Mouse (Mus musculus) intestine, embryonic 14.5 days (tissue): Measurements from ENCODE around the gene 3110040N11Rik. TPM values are rescaled to one million over a fixed set of nuclear protein-coding genes. Genes with fewer than 3 reads are reported as not detected.

Experiments used
- ATAC-seq: fragments of 200-750 bp; cut with Nextera tagmentation; replicated peaks from 2 replicates; pipeline ENCODE4 v1.8.0; 2017; ENCODE audit warnings: low read depth, moderate number of reproducible peaks, moderate TSS enrichment, moderate library complexity; ENCODE audit not compliant: low FRiP score, low TSS enrichment
- DNase-seq: peaks from one replicate; pipeline ENCODE4 v3.0.0-alpha.2; 2018; ENCODE audit warnings: low spot score
- H3K27ac ChIP-seq: fragments of 300-500 bp; sonication (generic); 2 replicates; pipeline ENCODE4 v1.5.1; 2014; ENCODE audit warnings: low read depth, mild to moderate bottlenecking, control low read depth
- H3K27me3 ChIP-seq: fragments of 300-500 bp; sonication (generic); replicated peaks from 2 replicates; pipeline ENCODE4 v1.6.1; 2014; ENCODE audit warnings: low read length, control low read depth; ENCODE audit not compliant: control insufficient read depth, insufficient read depth
- H3K36me3 ChIP-seq: fragments of 300-500 bp; sonication (generic); 2 replicates; pipeline ENCODE4 v1.6.1; 2014; ENCODE audit warnings: low read length, control low read depth; ENCODE audit not compliant: control insufficient read depth, insufficient read depth
- H3K4me1 ChIP-seq: fragments of 300-500 bp; sonication (generic); replicated peaks from 2 replicates; pipeline ENCODE4 v1.6.1; 2014; ENCODE audit warnings: low read length, control low read depth, mixed read lengths; ENCODE audit not compliant: control insufficient read depth, insufficient read depth
- H3K4me2 ChIP-seq: fragments of 300-500 bp; sonication (generic); 2 replicates; pipeline ENCODE4 v1.6.1; 2014; ENCODE audit warnings: low read length
- H3K4me3 ChIP-seq: fragments of 300-500 bp; sonication (generic); 2 replicates; pipeline ENCODE4 v1.5.1; 2014; ENCODE audit warnings: low read depth, low read length, control low read depth, mixed read lengths
- H3K9ac ChIP-seq: fragments of 300-500 bp; sonication (generic); 2 replicates; pipeline ENCODE4 v1.6.1; 2014; ENCODE audit warnings: mild to moderate bottlenecking, low read length
- H3K9me3 ChIP-seq: fragments of 300-500 bp; sonication (generic); 2 replicates; pipeline ENCODE4 v1.6.1; 2016; ENCODE audit warnings: low read length, control low read depth; ENCODE audit not compliant: control insufficient read depth
- whole genome bisulfite sequencing: fragments of 180-500 bp; shearing (Covaris S2); extraction: QIAGEN DNeasy Blood & Tissue Kit; methylation state at CpG from one replicate; pipeline ENCODE4 v1.1.7; 2014; 5-methylcytosine and 5-hydroxymethylcytosine counted together
- polyA plus RNA-seq: library from polyadenylated mRNA; unstranded; fragments of >200 nt; fragmentation: Nextera tagmentation; extraction: Ambion mirVana; gene quantifications from 2 replicates; pipeline ENCODE4 v1.2.1, GENCODE M21; 2014

Gene 3110040N11Rik
- polyA plus RNA-seq, 1 experiment from 2014 or later = 50.4 TPM

DNA sequence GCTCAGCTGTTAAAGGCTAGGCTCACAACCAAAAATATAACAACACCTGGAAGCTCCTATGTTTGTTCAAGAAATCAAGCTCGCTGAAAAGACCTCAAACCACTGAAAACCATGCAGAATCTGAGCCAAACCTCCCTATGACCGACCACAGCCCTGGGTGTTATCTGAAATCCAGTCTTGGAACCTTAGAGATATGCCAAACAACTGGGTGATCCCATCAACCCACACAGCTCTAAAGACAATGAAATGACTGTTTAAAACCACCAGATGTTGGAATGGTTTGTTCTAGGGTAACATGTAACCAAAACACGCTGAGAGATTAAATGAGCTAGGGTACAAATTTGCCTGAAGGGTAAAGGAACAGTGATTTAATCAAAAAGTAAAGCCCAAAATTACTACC is 35.6 kb upstream of the 3110040N11Rik start:
- Histone ChIP-seq H3K9ac (no peak overlapping the region), H3K9me3 (no peaks in the 10 kb centered on the region), H3K36me3 (no peaks in the 10 kb centered on the region), H3K27ac (no peak overlapping the region), H3K4me3 (no peak overlapping the region), H3K4me2 (no peak overlapping the region), H3K27me3 (no peaks in the 10 kb centered on the region), H3K4me1 (peaks cover 38% of the 10 kb centered on the region)
- ATAC-seq = no peak
- no peak for DNase-seq
- WGBS = 73% methylated on average over 3 of the region's 3 CpGs

GRCm38 (mm10) chr7:81806067-81806466 is 16.8 kb upstream of the 3110040N11Rik start:
- no peak for ATAC-seq
- 81% methylated on average over 5 of the region's 5 CpGs for WGBS
- DNase-seq = no peak

DNA sequence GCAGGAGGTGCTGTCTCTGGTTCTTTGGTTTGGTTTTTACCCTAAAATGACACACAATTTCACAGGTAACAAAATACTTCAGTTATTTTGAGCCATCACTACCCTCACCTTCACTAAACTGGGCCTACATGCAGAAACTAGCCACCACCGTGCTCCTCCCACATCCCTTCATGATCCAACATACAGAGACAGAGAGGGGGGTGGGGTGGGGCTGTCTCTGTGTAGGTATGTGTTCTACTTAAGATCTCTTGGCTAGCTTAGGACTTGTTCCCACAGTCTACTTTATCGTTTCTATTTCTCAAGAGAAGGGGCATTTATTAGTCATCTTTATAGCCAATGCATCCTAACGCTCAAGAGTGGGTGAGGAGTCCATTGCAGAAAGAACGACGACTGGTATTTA is 742 bp downstream of the 3110040N11Rik start:
- H3K9ac ChIP-seq = peak overlapping the region; percentile 76

More at GRCm38 (mm10) chr7:81806067-81806466, 16.8 kb upstream of the 3110040N11Rik start:
- Histone ChIP-seq H3K27ac (no peak overlapping the region), H3K27me3 (no peaks in the 10 kb centered on the region), H3K36me3 (peaks cover 32% of the 10 kb centered on the region), H3K4me3 (no peak overlapping the region), H3K9me3 (no peaks in the 10 kb centered on the region), H3K9ac (no peak overlapping the region), H3K4me1 (no peaks in the 10 kb centered on the region), H3K4me2 (no peak overlapping the region)

GRCm38 (mm10) chr7:81777667-81778218 is 11.5 kb downstream of the 3110040N11Rik start:
- DNase-seq = no peak
- WGBS = 67% methylated on average over 10 of the region's 10 CpGs

More for the DNA sequence above, 742 bp downstream of the 3110040N11Rik start:
- Histone ChIP-seq H3K4me1 (peaks cover 11% of the 10 kb centered on the region), H3K27me3 (no peaks in the 10 kb centered on the region), H3K4me3 (peak overlapping the region; percentile 71), H3K36me3 (peaks cover 17% of the 10 kb centered on the region), H3K27ac (peak overlapping the region; percentile 97), H3K4me2 (peak overlapping the region; percentile 70), H3K9me3 (no peaks in the 10 kb centered on the region)
- WGBS = 5% methylated on average over 5 of the region's 5 CpGs
- ATAC-seq (no peak), DNase-seq (no peak)

GRCm38 (mm10) chr7:81775325-81775724 is 14.0 kb downstream of the 3110040N11Rik start:
- no peaks in the 10 kb centered on the region for H3K4me1 ChIP-seq
- 84% methylated on average over 5 of the region's 5 CpGs for WGBS

More at GRCm38 (mm10) chr7:81777667-81778218, 11.5 kb downstream of the 3110040N11Rik start:
- no peak overlapping the region for H3K4me2 ChIP-seq
- no peak overlapping the region for H3K27ac ChIP-seq
- no peak overlapping the region for H3K4me3 ChIP-seq
- H3K36me3 ChIP-seq = peaks cover 25% of the 10 kb centered on the region
- H3K9me3 ChIP-seq = peaks cover 9% of the 10 kb centered on the region
- H3K9ac ChIP-seq = no peak overlapping the region
- ATAC-seq = no peak
- no peaks in the 10 kb centered on the region for H3K4me1 ChIP-seq
- H3K27me3 ChIP-seq = no peaks in the 10 kb centered on the region

GRCm38 (mm10) chr7:81772786-81773539 is 16.3 kb downstream of the 3110040N11Rik start:
- WGBS = 77% methylated on average over 10 of the region's 10 CpGs
- H3K36me3 ChIP-seq = no peaks in the 10 kb centered on the region
- no peaks in the 10 kb centered on the region for H3K27me3 ChIP-seq
- H3K27ac ChIP-seq = no peak overlapping the region
- no peak overlapping the region for H3K4me3 ChIP-seq
- no peaks in the 10 kb centered on the region for H3K9me3 ChIP-seq
- H3K9ac ChIP-seq = no peak overlapping the region
- DNase-seq (no peak), ATAC-seq (no peak)
- no peak overlapping the region for H3K4me2 ChIP-seq
- no peaks in the 10 kb centered on the region for H3K4me1 ChIP-seq

More at GRCm38 (mm10) chr7:81775325-81775724, 14.0 kb downstream of the 3110040N11Rik start:
- no peak overlapping the region for H3K4me2 ChIP-seq
- H3K9me3 ChIP-seq = peaks cover 2% of the 10 kb centered on the region; the same call in 1 of the 2 replicates
- peaks cover 6% of the 10 kb centered on the region for H3K36me3 ChIP-seq
- no peak overlapping the region for H3K4me3 ChIP-seq
- no peaks in the 10 kb centered on the region for H3K27me3 ChIP-seq
- no peak overlapping the region for H3K27ac ChIP-seq
- H3K9ac ChIP-seq = no peak overlapping the region
- ATAC-seq (no peak), DNase-seq (no peak)

DNA sequence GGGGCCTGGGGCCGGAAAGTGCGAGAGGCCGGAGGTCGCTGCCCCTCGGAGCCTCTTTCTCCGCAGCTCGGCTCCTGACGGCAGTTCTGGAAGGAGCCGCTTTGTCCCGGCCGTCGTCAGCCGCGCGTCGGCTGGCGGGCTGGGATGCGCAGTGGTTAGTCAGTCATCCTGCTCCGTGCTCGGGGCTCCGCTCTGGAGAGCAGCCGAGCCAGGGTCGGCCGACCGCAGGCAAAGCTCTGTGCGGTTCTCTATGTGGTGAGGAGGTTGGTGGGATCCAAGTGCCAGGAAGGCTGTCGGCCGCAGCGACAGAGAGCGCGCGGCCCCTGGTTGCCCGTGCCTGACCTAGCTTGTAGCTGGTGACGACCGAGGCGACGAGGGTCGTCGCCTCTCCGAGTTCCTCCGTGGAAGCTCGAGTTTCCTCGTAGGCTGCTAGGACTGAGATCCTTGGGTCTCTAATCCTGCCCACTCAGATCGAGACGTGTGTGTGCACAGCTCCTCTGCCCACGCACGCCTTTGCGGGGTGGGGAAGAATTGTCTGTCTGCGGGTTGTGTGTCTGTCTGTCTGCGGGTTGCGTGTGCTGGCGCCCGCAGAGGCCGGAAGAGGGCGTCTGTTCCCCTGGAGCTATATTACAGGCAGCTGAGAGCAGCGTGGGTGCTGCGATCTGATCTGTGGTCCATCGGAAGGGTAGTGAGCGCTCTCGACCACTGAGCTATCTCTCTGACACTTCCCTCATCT is 26.0 kb downstream of the 3110040N11Rik start:
- Histone ChIP-seq H3K27ac (peak overlapping the region; percentile 80), H3K9ac (peak overlapping the region; percentile 88), H3K4me3 (peak overlapping the region; percentile 99), H3K9me3 (no peaks in the 10 kb centered on the region), H3K36me3 (no peaks in the 10 kb centered on the region), H3K27me3 (no peaks in the 10 kb centered on the region), H3K4me1 (peaks cover 6% of the 10 kb centered on the region), H3K4me2 (peak overlapping the region; percentile 84)
- DNase-seq = no peak
- 1% methylated on average over 60 of the region's 60 CpGs for WGBS
- ATAC-seq = peak; percentile 87

DNA sequence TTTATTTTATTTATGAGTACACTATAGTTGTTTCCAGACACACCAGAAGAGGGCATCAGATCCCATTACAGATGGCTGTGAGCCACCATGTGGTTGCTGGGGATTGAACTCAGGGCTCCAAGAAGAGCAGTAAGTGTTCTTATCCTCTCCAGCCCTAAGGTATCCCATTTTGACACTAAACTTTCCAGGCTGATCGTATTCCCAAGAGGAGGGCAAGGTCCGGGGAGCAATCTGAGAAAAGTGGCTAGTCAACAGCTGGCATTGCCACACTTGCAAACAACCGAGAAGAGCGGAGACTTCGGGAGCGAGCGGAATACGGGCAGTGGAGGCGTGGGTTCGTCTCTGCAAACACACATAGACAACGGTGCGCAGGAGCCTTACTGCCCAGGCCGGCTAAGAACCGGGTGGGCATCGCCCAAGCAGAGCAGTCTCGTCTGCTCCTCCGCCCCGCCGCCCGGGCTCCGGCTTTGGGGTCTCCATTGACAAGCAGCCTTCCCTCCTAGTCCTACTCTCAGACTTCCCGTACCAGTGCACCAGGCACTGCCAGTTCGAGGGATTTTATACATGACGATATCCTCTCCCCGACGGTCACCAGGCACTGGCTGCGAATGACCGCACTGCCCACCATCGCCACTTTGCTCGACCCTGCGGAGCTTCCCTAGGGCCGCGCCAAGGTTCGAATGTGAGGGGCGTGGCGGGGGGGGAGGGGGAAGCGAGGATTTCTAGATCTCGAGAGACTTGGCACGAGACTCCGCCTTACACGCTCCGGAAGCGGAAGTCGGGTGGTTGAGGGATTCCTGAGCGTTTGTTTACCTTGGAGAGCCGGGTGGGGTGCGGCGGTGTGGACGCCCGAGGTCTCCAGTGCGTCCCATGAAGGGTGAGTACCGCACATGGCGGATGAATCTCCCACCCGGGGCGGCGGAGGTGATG is 26.8 kb downstream of the 3110040N11Rik start, which contains the start of gene Ramac:
Ramac (plus strand) TSS at position 746 of the 930 bp plus-strand sequence.
- peak within 1 kb of the TSS; percentile 80 for H3K27ac ChIP-seq
- H3K4me2 ChIP-seq = peak within 1 kb of the TSS; percentile 84
- peak within 1 kb of the TSS; percentile 99 for H3K4me3 ChIP-seq
- peaks cover 6% of the 10 kb centered on the region for H3K4me1 ChIP-seq
- no peaks in the 10 kb centered on the region for H3K36me3 ChIP-seq
- ATAC-seq (peak; percentile 98), DNase-seq (peak; percentile 99)
- under 1% methylated on average over 56 of the region's 56 CpGs for WGBS
- no peaks in the 10 kb centered on the region for H3K9me3 ChIP-seq
- H3K27me3 ChIP-seq = no peaks in the 10 kb centered on the region
- H3K9ac ChIP-seq = peak within 1 kb of the TSS; percentile 88
